In the genomic region with DNA sequence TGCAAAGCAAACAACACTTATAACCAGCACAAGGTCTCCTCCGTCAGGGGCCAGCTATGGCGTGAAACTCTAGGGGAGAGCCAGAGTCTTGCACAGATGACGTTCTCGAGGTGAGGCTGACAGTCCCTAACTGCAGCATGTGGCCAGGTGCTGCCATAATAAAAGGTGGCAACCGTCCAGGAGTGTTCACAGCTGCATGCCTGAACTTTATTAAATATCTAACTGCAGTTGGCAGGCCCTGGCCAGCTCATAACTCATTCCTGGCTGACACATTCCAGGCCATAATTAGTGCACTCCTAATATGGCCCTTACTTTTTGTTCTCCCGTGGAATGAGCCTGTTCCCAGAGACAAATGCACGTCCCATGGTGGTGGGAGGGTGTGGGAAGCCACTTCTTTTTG, we compare ENCODE assay signal across 9 mouse cellular contexts.
DNase-seq lines count a peak whose midpoint lies in the region; ATAC-seq and TF ChIP-seq lines count a peak whose summit lies in the region.
"Had no signal": no experiment of that assay in that cellular context is flagged by ENCODE, and none has a peak within 500 bp of the region (broad histone marks: within the 10 kb centered on the region; RNA-seq: fewer than 3 reads in every experiment).

No protein-coding gene starts in this region.

- TF ChIP-seq POLR2A in brain, embryonic 14.5 days (IDR thresholded peaks at IDR 0.05; ENCODE audit: borderline replicate concordance, extremely low read depth, insufficient read depth, insufficient read length, poor library complexity, severe bottlenecking), result no peak
- TF ChIP-seq POLR2A in limb, embryonic 14.5 days (IDR thresholded peaks at IDR 0.05; ENCODE audit: borderline replicate concordance, extremely low read depth, insufficient read depth, insufficient read length), result no peak

- H3K4me2 ChIP-seq in intestine, embryonic 15.5 days (replicated peaks), result no peak overlapping the region
- no peak overlapping the region for H3K4me2 ChIP-seq in limb, embryonic 14.5 days (replicated peaks; ENCODE audit: low read depth, low read length, severe bottlenecking)
- H3K4me2 ChIP-seq: lung, embryonic 15.5 days had no signal

- H3K9ac ChIP-seq in intestine, embryonic 15.5 days, result no peak overlapping the region
- H3K9ac ChIP-seq in limb, embryonic 14.5 days (ENCODE audit: low read depth, low read length, severe bottlenecking), result no peak overlapping the region
- H3K9ac ChIP-seq: lung, embryonic 15.5 days had no signal

- intact Hi-C loops in gastrocnemius, postnatal 14 days (cut with DNase I; ENCODE audit: low total_unique reads), result no loop called here
- intact Hi-C loops in gastrocnemius, postnatal 36 days (cut with DNase I), result no loop called here

- no peaks in the 10 kb centered on the region for H3K36me3 ChIP-seq in intestine, embryonic 15.5 days
- H3K36me3 ChIP-seq in limb, embryonic 14.5 days (ENCODE audit: control insufficient read depth, insufficient read depth, low read length), result no peaks in the 10 kb centered on the region
- H3K36me3 ChIP-seq: lung, embryonic 15.5 days had no signal

- H3K4me1 ChIP-seq in intestine, embryonic 15.5 days (replicated peaks), result peaks cover 8% of the 10 kb centered on the region; the same call in 1 of the 2 replicates
- H3K4me1 ChIP-seq in limb, embryonic 14.5 days (ENCODE audit: control insufficient read depth, insufficient read depth, low read length), result peaks cover 41% of the 10 kb centered on the region

- no peaks in the 10 kb centered on the region for H3K9me3 ChIP-seq in intestine, embryonic 15.5 days
- H3K9me3 ChIP-seq in limb, embryonic 14.5 days (ENCODE audit: control insufficient read depth, low read length), result no peaks in the 10 kb centered on the region
- H3K9me3 ChIP-seq: lung, embryonic 15.5 days had no signal

- no peak overlapping the region for H3K4me3 ChIP-seq in intestine, embryonic 15.5 days (replicated peaks)
- H3K4me3 ChIP-seq in limb, embryonic 14.5 days (replicated peaks; ENCODE audit: low read length), result no peak overlapping the region
- H3K4me3 ChIP-seq: lung, embryonic 15.5 days had no signal

- peak; percentile 87 for ATAC-seq in intestine, embryonic 15.5 days
- ATAC-seq in limb, embryonic 14.5 days (ENCODE audit: low FRiP score, low read depth), result peak; percentile 76

- 17% methylated on average over 7 of the region's 7 CpGs for WGBS in intestine, embryonic 15.5 days
- WGBS in limb, embryonic 14.5 days, result 6% methylated on average over 7 of the region's 7 CpGs

- TF ChIP-seq CTCF in brain, embryonic 14.5 days (IDR thresholded peaks at IDR 0.05; ENCODE audit: borderline replicate concordance, extremely low read depth, insufficient read depth, insufficient read length), result no peak

- H3K27ac ChIP-seq in intestine, embryonic 15.5 days, result no peak overlapping the region
- peak overlapping the region; percentile 76 for H3K27ac ChIP-seq in limb, embryonic 14.5 days (replicated peaks; ENCODE audit: low read depth, low read length)
- H3K27ac ChIP-seq: lung, embryonic 15.5 days had no signal

- no peaks in the 10 kb centered on the region for H3K27me3 ChIP-seq in intestine, embryonic 15.5 days (replicated peaks)
- no peaks in the 10 kb centered on the region for H3K27me3 ChIP-seq in limb, embryonic 14.5 days (ENCODE audit: control insufficient read depth, insufficient read depth, low read length)
- H3K27me3 ChIP-seq: lung, embryonic 15.5 days had no signal

- DNase-seq in gastrocnemius, postnatal 14 days, result peak; percentile 17
- DNase-seq in gastrocnemius, postnatal 25 days, result no peak
- peak; percentile 41 for DNase-seq in brain, embryonic 14.5 days (ENCODE audit: low read depth)
- peak; percentile 95 for DNase-seq in limb, embryonic 14.5 days (ENCODE audit: low spot score)
- no peak for DNase-seq in T-cell, adult 2 months (ENCODE audit: low spot score)
- DNase-seq in gastrocnemius, postnatal 36 days, result no peak
- no peak for DNase-seq in c-Kit-positive CD71-positive TER-119-positive erythroid progenitor cells, embryonic 14.5 days (ENCODE audit: low spot score)

Comparison
In these comparisons a context has a peak if more than half of its experiments do, and no peak if none do; other contexts are left out.
1. DNase-seq: peak in gastrocnemius, postnatal 14 days (single experiment), brain, embryonic 14.5 days (single experiment) and limb, embryonic 14.5 days (single experiment); none in gastrocnemius, postnatal 25 days (single experiment), T-cell, adult 2 months (single experiment), gastrocnemius, postnatal 36 days (0 of 2) and c-Kit-positive CD71-positive TER-119-positive erythroid progenitor cells, embryonic 14.5 days (single experiment).